Mouse (Mus musculus) CH12F3 (cell line): Measurements from ENCODE around the gene Immt.
"Not testable (repeated sequence)": the region's sequence is repeated elsewhere in the genome, so short reads cannot be mapped to it uniquely, and the experiment has no call there.

Experiments
- in situ Hi-C: fragments of 300-500 bp; cut with MboI; formaldehyde crosslinking; loops from 2 replicates; pipeline ENCODE4 v1.14.3; 2020; ENCODE audit warnings: low sequenced_read_pairs

The Immt gene

DNA sequence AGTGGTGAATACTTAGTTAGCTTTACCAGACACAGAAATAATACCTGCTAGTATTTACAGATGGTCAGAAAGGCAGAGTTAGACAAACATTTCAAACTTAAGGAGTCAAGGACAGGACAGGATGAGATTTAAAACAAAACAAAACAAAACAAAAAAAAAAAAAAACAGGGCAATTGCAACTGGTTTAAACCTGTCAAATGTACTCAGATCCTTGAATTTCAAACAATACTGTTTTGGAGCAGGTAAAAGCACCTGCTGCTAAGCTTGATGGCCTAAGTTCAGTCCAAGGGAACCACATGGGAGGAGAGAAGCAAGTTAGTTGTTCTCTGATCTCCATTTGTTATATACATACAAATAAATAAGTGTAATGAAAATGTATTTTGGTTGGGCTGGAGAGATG lies 8.7 kb downstream of the Immt start:
- in situ Hi-C loops = no loop called here

DNA sequence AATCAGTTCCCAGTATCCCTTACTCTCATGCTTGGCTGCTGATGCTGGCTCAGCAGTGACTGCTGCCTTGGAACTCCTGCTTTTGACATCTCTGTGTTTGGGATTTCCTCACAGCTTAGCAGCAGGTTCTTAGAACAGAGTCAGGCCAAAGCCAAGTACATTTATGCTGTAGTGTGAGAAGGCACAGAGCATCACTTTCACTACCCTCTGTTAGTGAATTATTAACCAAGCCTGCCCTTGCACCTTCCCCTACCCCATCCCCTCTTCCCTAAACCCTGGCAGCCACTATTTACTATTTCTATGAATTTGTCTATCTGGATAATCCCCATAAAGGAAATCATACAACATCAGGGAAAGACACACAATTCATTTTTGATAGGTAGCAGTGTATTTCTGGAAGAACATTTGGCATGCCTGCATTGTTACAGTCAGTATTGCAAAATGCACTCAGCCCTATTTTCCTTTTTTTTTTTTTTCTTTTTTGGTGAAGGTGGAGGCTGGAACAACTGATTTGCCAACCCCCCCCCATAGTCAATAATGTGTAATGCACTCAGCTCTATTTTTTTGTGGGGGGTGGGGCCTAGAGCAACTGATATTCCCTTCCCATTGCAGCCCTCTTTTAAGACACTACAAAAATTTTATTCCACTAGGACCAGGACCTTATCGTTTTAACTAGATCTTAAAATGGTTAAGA lies 9.6 kb downstream of the Immt start:
- in situ Hi-C loops = no loop called here

DNA sequence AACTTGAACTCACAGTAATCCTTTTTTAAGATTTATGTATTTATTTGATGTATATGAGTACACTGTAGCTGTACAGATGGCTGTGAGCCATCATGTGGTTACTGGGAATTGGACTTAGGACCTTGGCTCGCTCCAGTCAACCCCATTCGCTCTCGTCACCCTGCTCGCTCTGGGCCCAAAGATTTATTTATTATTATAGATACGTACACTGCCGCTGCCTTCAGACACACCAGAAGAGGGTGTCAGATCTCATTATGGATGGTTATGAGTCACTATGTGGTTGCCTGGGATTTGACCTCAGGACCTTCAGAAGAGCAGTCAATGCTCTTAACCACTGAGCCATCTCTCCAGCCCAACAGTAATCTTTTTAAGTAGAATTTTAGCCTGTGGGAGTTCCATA lies 15.8 kb downstream of the Immt start:
- in situ Hi-C loops = not testable (repeated sequence)

DNA sequence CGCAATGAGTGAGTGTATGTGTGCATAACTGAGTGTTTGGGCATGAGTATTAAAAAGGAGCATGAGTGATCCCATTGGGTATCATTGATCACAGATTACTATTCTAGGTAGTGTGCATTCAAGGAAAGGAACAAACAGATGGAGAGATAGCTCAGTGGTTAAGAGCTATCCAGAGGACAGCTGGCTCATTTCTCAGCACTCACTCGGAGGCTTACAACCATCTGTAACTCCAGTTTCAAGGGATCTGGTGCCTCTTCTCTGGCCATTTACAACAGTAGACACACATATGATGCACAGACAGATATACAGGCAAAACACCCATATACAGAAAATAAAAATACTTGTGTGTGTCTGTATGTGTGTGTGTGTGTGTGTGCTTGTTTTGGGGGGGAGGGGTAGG lies 36.6 kb downstream of the Immt start:
- in situ Hi-C loops = no loop called here

DNA sequence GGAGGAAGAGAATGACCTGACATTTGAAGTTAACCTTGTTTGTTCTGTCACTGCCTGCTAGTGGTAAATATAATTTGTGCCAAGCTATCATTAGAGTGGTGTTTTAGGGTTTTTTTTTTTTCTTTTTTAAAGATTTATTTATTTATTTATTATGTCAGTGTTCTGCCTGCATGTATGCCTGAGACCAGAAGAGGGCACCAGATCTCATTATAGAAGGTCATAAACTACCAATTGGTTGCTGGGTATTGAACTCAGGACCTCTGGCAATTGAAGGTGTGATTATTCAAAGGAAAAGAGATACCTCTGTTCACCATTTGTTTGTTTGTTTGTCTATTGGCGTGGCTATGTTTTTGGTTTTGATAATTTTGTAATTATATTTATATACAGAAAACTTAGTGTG lies 37.7 kb downstream of the Immt start:
- in situ Hi-C loops = no loop called here

DNA sequence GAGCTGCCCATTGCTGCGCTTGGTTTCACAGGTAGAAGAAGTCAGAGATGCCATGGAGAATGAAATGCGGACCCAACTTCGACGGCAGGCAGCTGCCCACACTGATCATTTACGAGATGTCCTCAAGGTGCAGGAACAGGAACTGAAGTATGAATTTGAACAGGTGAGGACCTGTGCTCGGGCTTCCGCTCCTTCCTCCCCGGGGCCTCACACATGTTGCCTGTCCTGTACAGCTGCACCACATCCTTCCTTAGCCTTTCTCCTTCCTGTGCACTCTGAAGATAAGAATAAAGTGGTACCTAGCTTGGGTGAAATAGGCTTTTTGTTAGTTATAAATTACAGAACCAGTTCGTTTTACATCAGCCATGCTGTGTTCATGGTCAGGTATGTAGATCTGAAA lies 40.3 kb downstream of the Immt start:
- in situ Hi-C loops = no loop called here

DNA sequence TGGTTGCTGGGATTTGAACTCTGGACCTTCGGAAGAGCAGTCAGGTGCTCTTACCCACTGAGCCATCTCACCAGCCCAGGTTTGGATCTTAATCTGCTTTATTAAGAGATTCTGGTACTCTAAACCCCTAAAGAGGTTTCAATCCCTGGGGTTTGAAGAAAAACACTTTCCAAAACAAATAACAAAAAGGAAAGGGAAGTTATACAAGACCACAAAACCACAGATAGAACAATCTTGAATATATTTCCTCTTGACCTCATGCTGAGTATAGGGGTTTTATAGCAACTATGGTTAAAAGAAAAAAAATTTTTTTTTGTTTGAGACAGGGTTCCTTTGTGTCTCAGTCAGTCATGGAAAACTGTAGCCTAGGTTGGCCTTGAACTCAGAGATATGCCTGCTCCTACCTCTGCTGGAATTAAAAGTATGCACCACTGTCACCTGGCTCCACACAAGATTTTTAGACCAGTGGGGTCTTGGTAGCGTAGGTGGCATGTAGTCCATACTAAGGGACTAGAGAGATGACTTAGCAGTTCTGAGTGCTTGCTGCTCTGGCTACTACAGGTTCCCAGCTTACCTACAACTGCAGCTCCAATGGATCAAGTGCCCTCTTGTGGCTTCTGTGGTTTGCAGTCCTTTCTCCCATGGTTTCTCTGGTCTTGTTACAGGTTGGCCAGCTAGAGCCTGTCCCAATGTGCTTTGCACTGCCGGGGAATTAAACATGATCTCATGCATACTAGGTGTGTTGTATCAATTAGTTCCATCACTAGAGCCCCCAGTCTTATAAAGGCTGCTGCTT lies 47.0 kb downstream of the Immt start:
- in situ Hi-C loops = no loop called here

DNA sequence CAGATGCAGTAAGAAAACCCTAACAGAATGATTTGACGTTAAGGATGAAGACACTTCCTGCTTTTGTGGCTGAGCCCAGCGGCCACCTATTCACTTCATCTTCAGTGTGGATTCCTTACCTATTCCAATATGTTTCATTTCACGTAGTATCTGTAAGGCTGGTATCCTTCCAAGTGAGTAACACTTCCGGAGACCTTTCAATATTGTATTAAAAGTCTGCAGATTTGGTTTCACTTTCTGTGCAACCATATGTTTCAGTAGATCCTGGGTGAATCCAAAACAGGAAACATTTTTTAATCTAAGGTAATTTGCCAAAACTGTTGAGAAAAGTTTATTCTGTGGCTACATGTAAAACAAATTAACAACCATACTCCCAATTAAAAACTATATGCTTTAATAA lies 62.1 kb downstream of the Immt start:
- in situ Hi-C loops = no loop called here

DNA sequence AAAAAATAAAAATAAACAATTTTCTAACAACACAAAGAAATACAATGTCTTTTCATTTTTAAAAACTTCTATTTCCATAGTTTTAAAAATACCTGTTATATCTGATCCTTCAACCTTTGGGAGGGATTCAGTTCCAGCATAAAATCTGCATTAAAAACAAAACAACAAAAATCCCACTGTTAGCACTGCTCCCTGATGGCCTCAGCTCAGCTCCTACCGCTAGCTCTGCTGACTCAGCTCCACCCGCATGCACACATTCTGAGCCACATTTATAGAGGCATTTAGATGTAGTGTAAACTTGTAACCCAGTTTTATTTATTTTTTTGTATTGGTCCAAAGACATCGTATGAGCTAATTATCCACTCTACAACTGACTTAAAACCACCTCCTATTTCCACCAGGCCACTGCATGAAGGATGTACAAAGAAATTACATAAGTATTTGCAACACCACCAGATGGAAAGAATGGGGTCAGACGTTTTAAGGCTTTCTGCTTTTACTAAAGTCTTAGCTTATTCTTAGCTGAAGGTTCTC lies 76.6 kb downstream of the Immt start:
- in situ Hi-C loops = no loop called here

DNA sequence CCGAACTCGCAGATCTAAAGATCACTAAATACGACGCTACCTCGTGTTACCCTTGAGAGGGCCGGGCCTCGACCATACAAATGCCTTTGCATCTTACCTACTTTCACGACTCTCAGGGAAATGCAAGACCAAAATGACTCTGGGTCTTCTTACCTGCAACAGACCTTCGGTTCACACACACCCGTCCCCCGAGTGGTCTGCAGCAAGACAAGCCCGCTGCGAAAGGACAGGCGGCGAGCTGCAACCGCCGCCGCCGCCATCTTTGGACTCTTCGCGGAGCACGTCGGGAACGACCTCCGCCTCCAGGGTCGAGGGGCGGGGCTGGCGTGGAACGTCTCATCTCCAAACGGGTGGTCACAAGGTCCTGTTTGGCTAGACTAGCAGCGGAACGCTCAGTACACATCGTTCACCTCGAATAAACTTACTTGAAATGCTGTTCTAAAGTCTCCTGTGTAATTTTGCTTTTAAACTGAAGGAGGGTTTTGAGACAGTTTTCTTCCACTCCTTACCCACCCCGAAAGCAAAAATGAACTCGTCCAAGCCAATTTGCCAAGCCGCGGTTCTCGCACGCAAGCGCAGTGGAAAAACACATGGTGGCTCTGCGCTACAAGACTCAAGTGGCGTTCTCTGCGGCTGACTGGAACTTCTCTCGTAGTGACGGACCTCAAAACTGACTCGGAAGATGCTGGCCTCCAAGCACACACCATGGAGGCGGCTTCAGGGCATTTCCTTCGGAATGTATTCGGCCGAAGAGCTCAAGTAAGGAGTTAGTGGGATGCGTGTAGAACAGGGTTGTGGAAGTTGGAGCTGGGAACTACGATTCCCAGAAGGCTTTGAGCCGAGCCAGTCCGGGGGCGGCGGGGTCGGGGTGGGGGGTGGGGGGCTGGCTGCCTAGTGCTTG lies 77.6 kb downstream of the Immt start, which contains the start of the genes Ptcd3 and Polr1a:
TSS of gene Ptcd3 (minus strand) at position 270 of the 901 bp plus-strand sequence.
TSS of gene Polr1a (plus strand) at position 573 of the 901 bp plus-strand sequence.
- in situ Hi-C loops = no loop called here

DNA sequence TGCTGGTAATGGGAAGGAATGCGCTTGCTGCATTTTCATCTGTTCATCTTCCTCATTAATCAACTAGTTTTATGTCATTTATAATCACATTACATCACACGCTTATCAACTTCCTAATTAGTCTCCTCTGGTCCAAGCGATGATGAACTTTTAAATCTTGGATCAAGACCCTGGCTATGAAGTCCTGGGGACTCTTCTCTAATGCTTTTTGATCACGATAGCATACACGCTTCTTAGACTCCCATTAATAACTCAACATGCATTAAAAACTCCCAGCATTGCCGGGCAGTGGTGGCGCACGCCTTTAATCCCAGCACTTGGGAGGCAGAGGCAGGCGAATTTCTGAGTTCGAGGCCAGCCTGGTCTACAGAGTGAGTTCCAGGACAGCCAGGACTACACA lies 78.3 kb downstream of the Immt start:
- in situ Hi-C loops = no loop called here

DNA sequence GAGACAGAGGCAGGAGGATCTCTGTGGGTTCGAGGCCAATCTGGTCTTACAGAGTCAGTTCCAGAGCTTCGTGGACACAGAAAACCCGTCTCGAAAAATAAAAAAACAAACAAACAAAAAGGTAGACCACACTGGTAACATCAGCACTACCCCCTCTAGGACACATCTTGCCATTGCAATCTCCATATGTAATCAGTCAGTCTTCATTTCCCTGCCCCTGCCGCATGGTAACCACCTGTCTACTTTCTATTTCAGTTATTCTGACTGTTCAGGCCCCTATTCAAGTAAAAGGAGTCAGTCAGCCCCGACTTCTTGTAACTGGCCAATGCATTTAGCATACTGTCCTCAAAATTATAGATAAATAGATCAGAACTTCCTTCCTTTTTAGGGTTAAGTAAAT lies 78.7 kb downstream of the Immt start:
- in situ Hi-C loops = no loop called here

DNA sequence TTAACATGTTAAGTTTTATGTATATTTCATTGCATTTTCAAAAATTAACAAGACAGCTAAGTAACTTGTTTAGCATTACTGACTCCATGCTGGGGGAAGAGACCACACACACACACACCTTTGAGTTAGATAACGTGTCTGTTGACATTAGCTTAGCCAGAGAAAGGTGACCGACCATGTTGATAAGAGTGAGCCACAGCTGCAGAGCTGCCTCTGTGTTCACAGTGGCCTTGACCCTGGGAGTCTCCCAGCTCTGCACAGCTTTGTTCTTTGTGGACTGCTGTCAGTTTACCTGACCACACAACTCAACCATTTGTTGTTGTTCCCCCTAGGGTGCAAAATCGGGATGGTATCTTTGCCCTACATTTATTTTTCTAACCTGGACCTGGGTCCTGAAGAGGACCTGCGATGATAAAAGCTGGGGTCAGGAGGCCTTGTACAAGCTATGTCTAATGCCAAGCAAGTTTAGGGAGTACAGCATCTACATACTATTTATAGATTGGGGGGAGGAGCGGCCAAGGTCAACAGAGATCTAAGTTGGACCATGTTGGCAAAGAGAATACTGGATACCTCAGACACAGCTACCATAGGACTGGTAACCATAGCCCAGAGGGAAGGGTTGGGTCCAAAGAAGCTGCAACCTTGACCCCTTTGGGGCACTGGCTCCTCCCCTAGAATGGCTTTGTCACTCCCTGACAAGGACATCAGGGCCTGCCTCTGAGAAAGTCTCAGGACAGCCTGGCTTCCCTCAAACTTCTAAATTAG lies 80.7 kb downstream of the Immt start:
- in situ Hi-C loops = no loop called here

DNA sequence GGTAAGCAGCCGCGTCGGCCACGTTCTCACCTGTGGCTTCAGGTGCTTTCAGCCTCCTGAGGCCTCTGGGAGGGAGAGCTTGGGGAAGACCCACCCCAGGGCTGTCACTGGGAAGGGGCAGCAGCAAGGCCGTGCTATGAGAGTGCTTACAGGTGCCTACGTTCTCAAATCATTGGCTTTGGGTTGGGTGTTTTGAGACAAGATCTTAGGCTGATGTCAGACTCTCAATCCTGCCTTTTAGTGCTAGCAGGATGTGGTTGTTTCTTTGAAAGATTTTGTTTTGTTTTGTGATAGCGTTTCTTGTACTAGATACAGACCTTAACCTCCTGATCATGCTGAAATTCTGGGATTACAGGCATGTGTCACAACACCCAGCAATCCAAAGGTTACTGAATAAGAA lies 89.6 kb downstream of the Immt start:
- in situ Hi-C loops = no loop called here

DNA sequence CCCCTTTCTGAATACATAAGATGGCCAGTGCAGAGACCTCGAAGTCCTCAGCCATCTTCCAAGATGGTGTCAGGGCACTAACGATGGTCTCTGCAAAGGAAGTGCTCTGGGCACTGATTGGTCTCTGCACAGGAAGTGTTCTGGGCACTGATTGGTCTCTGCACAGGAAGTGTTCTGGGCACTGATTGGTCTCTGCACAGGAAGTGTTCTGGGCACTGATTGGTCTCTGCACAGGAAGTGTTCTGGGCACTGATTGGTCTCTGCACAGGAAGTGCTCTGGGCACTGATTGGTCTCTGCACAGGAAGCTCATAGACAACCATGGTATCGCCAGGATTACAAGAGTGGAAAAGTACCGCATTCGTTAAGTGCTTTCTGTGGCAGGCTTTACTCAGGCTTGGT lies 94.1 kb downstream of the Immt start:
- in situ Hi-C loops = not testable (repeated sequence)
